Mouse (Mus musculus) midbrain, embryonic 10.5 days (tissue): Measurements from ENCODE around the gene Tmeff1. TPM values are rescaled to one million over a fixed set of nuclear protein-coding genes. Genes with fewer than 3 reads are reported as not detected.
A peak's percentile ranks its signal among the peaks of the same experiment; 100 is the strongest.

Source experiments
- DNase-seq: peaks from one replicate; pipeline ENCODE4 v3.0.0-alpha.2; 2017; ENCODE audit warnings: low spot score
- H3K27ac ChIP-seq: fragments of 300-500 bp; sonication (generic); replicated peaks from 2 replicates; pipeline ENCODE4 v1.5.1; 2016; ENCODE audit warnings: mild to moderate bottlenecking
- H3K27me3 ChIP-seq: fragments of 300-500 bp; sonication (generic); 2 replicates; pipeline ENCODE4 v1.6.1; 2016; ENCODE audit warnings: low read depth, mild to moderate bottlenecking; ENCODE audit not compliant: poor library complexity, severe bottlenecking
- H3K36me3 ChIP-seq: fragments of 300-500 bp; sonication (generic); 2 replicates; pipeline ENCODE4 v1.6.1; 2016; ENCODE audit warnings: mild to moderate bottlenecking, moderate library complexity
- H3K4me1 ChIP-seq: fragments of 300-500 bp; sonication (generic); 2 replicates; pipeline ENCODE4 v1.6.1; 2016
- H3K4me3 ChIP-seq: fragments of 300-500 bp; sonication (generic); 2 replicates; pipeline ENCODE4 v1.5.1; 2016; ENCODE audit warnings: mild to moderate bottlenecking, moderate library complexity
- H3K9me3 ChIP-seq: fragments of 300-500 bp; sonication (generic); replicated peaks from 2 replicates; pipeline ENCODE4 v1.6.1; 2016; ENCODE audit warnings: mild to moderate bottlenecking
- WGBS: fragments of 180-500 bp; shearing (Covaris S2); methylation state at CpG from one replicate; pipeline ENCODE4 v1.1.7; 2016; 5-methylcytosine and 5-hydroxymethylcytosine counted together
- polyA plus RNA-seq: library from polyadenylated mRNA; unstranded; fragments of >200 nt; fragmentation: Nextera tagmentation; extraction: Ambion mirVana; gene quantifications from 2 replicates; pipeline ENCODE4 v1.2.1, GENCODE M21; 2016

Gene Tmeff1
- polyA plus RNA-seq, 1 experiment from 2014 or later, result 90.3 TPM

DNA sequence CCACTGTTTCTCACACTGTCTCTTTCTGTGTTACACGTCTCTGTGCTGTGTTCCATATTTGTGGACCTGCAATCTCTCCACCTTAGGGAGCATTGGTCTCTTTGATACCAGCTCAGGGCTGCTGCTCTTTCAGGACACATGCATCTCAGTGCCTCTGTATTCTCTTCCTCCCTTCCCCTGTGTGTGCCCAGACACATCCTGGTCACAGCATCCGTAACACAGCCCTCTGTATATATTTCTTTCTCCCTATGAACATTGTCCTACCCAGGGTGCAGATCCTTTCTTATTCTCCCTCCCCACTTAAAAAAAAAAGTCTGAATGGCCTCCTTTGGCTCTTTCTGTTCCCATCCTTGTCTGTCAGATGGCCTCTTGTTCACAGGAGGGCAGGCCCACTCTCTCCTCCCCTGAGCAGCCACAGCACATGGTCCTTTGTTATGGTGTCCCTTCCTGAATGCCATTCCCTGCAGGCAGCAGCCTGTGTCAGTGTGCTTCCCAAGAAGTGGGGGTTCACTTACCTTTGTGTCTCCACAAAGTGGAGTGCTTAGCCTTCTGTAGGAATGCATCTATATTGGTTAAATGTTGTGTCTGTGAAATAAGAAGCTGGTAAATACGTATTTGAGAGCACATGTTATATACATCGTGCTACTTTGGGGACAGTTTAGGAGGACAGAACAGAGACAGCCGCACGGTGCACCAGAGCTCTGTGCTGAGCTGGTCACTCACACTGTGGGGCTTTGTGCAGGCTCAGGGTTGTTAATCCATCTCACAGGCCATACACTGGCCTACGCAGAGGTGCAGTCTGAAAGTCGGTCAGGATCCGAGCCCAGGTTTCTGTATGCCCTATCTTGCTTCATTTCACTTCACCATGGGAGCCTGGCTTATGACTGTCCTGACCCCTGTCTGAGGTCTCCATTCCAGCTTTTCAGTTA is 38.1 kb upstream of the Tmeff1 start:
- Histone ChIP-seq H3K4me1 (peaks cover 75% of the 10 kb centered on the region), H3K9me3 (no peaks in the 10 kb centered on the region), H3K27me3 (no peaks in the 10 kb centered on the region), H3K27ac (peak overlapping the region; percentile 84), H3K36me3 (peaks cover 23% of the 10 kb centered on the region), H3K4me3 (peak overlapping the region; percentile 32)
- DNase-seq, result peak; percentile 61
- 18% methylated on average over 9 of the region's 9 CpGs for whole genome bisulfite sequencing

GRCm38 (mm10) chr4:48548393-48549045 is 36.5 kb upstream of the Tmeff1 start:
- WGBS, result 41% methylated on average over 6 of the region's 6 CpGs
- Histone ChIP-seq H3K36me3 (peaks cover 34% of the 10 kb centered on the region), H3K4me3 (no peak overlapping the region), H3K27me3 (no peaks in the 10 kb centered on the region), H3K4me1 (peaks cover 58% of the 10 kb centered on the region), H3K9me3 (no peaks in the 10 kb centered on the region), H3K27ac (peak overlapping the region; percentile 84)
- DNase-seq, result peak; percentile 23

GRCm38 (mm10) chr4:48549661-48550060 is 35.3 kb upstream of the Tmeff1 start:
- Histone ChIP-seq H3K27ac (no peak overlapping the region), H3K4me1 (peaks cover 47% of the 10 kb centered on the region), H3K9me3 (no peaks in the 10 kb centered on the region), H3K27me3 (no peaks in the 10 kb centered on the region), H3K4me3 (no peak overlapping the region), H3K36me3 (peaks cover 45% of the 10 kb centered on the region)
- DNase-seq, result no peak
- 91% methylated on average over 5 of the region's 5 CpGs for WGBS

GRCm38 (mm10) chr4:48552486-48553064 is 32.4 kb upstream of the Tmeff1 start:
- Histone ChIP-seq H3K9me3 (no peaks in the 10 kb centered on the region), H3K36me3 (peaks cover 74% of the 10 kb centered on the region), H3K27ac (no peak overlapping the region), H3K4me3 (no peak overlapping the region), H3K27me3 (no peaks in the 10 kb centered on the region), H3K4me1 (peaks cover 17% of the 10 kb centered on the region)
- no peak for DNase-seq
- 96% methylated on average over 27 of the region's 27 CpGs for WGBS

GRCm38 (mm10) chr4:48554132-48554531 is 30.8 kb upstream of the Tmeff1 start:
- no peak for DNase-seq
- Histone ChIP-seq H3K4me1 (peaks cover 2% of the 10 kb centered on the region), H3K36me3 (peaks cover 88% of the 10 kb centered on the region), H3K4me3 (no peak overlapping the region), H3K9me3 (no peaks in the 10 kb centered on the region), H3K27ac (no peak overlapping the region), H3K27me3 (no peaks in the 10 kb centered on the region)
- WGBS, result 89% methylated on average over 7 of the region's 7 CpGs

GRCm38 (mm10) chr4:48555729-48556128 is 29.2 kb upstream of the Tmeff1 start:
- DNase-seq, result peak; percentile 45
- no peaks in the 10 kb centered on the region for H3K4me1 ChIP-seq
- H3K27me3 ChIP-seq, result no peaks in the 10 kb centered on the region
- H3K9me3 ChIP-seq, result no peaks in the 10 kb centered on the region
- H3K4me3 ChIP-seq, result no peak overlapping the region
- H3K27ac ChIP-seq, result no peak overlapping the region
- peaks cover 97% of the 10 kb centered on the region for H3K36me3 ChIP-seq
- 31% methylated on average over 3 of the region's 3 CpGs for WGBS

DNA sequence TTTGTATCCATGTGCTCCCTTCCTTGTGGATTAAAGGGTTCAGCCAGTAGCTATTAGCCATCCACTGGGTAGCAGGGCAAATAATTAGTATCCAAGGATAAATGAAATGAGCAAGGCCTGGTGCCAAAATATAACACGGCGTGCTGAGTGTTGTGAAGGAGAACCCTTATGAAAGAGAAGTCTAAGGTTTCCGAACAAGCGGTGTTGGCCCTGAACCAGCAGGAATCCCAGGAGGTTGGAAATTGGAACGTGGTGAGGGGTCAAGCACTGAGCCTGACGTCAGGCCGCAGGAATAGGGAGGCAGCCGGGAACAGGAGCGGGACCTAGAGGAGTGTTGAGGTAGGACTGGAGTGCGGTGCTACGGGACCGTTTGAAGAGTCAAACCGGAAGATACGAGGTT is 25.3 kb upstream of the Tmeff1 start:
- WGBS, result 95% methylated on average over 14 of the region's 14 CpGs
- Histone ChIP-seq H3K4me1 (no peaks in the 10 kb centered on the region), H3K9me3 (no peaks in the 10 kb centered on the region), H3K36me3 (peaks cover 98% of the 10 kb centered on the region), H3K27me3 (no peaks in the 10 kb centered on the region), H3K27ac (no peak overlapping the region), H3K4me3 (no peak overlapping the region)
- DNase-seq, result no peak

- Histone ChIP-seq H3K4me1 (no peaks in the 10 kb centered on the region), H3K4me3 (no peak overlapping the region), H3K9me3 (no peaks in the 10 kb centered on the region), H3K36me3 (peaks cover 89% of the 10 kb centered on the region), H3K27me3 (no peaks in the 10 kb centered on the region), H3K27ac (no peak overlapping the region)
- DNase-seq, result no peak
- 97% methylated on average over 8 of the region's 8 CpGs for WGBS
Measured at GRCm38 (mm10) chr4:48561824-48562223, 23.1 kb upstream of the Tmeff1 start.

- Histone ChIP-seq H3K27ac (no peak overlapping the region), H3K36me3 (peaks cover 59% of the 10 kb centered on the region), H3K9me3 (no peaks in the 10 kb centered on the region), H3K4me1 (no peaks in the 10 kb centered on the region), H3K4me3 (no peak overlapping the region), H3K27me3 (no peaks in the 10 kb centered on the region)
- no peak for DNase-seq
Measured at GRCm38 (mm10) chr4:48564962-48565361, 20.0 kb upstream of the Tmeff1 start.

DNA sequence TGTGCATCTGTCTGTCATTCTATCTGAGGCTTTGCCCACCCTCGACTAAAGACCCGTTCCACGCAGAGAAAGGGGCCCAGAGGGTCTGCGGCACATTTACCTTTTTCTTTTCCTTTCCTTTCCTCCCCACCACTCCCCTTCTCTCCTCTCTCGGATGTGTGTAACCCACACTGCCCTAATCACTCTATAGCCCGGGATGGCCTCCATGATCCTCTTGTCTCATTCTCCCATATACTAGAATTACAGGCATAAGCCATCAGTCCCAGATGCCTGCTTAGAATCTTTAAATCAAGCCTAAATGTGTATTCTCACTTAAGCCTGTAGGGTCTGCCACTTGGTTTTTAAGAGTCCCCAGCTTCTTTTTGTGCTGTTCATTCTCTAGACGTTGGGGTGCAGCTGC is 8.6 kb upstream of the Tmeff1 start:
- Histone ChIP-seq H3K9me3 (no peaks in the 10 kb centered on the region), H3K27me3 (no peaks in the 10 kb centered on the region), H3K27ac (no peak overlapping the region), H3K4me3 (no peak overlapping the region), H3K4me1 (peaks cover 7% of the 10 kb centered on the region), H3K36me3 (no peaks in the 10 kb centered on the region)
- DNase-seq, result no peak
- WGBS, result 91% methylated on average over 7 of the region's 7 CpGs

DNA sequence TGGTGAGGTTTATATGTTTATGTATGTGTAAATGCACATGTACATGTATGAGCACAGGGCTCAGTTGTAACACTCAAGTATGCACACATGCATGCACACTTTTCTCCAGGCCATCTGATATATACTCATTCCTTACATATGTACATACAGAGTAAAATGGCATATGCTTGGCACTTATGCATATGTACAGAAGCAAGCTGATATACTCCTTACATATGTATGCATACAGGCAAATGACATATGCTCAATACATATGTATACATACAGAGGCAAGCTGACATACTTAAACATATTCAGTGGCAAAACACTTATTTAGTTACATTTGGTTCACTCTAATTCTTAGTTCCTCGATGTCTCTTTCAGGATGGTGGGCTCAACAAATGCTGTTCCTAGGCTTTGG is 7.1 kb upstream of the Tmeff1 start:
- H3K27ac ChIP-seq, result no peak overlapping the region
- no peaks in the 10 kb centered on the region for H3K36me3 ChIP-seq
- WGBS, result 91% methylated on average over 1 of the region's 1 CpGs
- no peaks in the 10 kb centered on the region for H3K27me3 ChIP-seq
- H3K4me1 ChIP-seq, result peaks cover 15% of the 10 kb centered on the region
- DNase-seq, result no peak
- H3K9me3 ChIP-seq, result no peaks in the 10 kb centered on the region
- no peak overlapping the region for H3K4me3 ChIP-seq

DNA sequence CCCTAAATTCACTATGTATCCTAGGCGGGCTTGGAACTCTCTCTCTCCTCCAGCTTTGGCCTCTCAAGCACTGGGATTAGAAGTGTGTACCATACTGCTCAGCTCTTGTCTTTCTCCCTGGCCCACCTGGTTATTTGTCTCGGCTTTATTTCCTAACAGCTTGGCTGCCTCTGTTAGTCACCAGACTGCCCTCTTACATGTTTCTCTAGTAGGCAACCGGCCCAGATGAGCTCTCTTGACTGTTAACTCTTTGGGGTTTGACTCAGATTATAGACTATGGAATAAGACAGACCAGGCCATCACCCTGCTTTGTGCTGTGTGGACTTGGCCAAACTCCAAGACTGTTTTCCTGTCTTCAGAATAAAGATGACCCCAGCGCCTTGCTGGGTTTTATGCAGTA is 6.6 kb upstream of the Tmeff1 start:
- H3K36me3 ChIP-seq, result no peaks in the 10 kb centered on the region
- DNase-seq, result no peak
- H3K4me1 ChIP-seq, result peaks cover 21% of the 10 kb centered on the region
- no peak overlapping the region for H3K4me3 ChIP-seq
- no peak overlapping the region for H3K27ac ChIP-seq
- no peaks in the 10 kb centered on the region for H3K27me3 ChIP-seq
- whole genome bisulfite sequencing, result 75% methylated on average over 4 of the region's 4 CpGs
- H3K9me3 ChIP-seq, result no peaks in the 10 kb centered on the region
